Mouse (Mus musculus) hindbrain, embryonic 16.5 days (tissue): ENCODE results near the gene Slc35e3. TPM values are rescaled to one million over a fixed set of nuclear protein-coding genes. Genes with fewer than 3 reads are reported as not detected.
"Not testable (repeated sequence)": the region's sequence is repeated elsewhere in the genome, so short reads cannot be mapped to it uniquely, and the experiment has no call there.

ENCODE experiments used
- ATAC-seq: fragments of 200-750 bp; cut with Nextera tagmentation; 2 replicates; pipeline ENCODE4 v1.8.0; 2017; ENCODE audit warnings: moderate TSS enrichment, moderate library complexity
- H3K27ac ChIP-seq: fragments of 300-500 bp; sonication (generic); 2 replicates; pipeline ENCODE4 v1.5.1; 2014; ENCODE audit warnings: low read depth, mild to moderate bottlenecking, control low read depth, low read length, moderate library complexity
- H3K27me3 ChIP-seq: fragments of 300-500 bp; sonication (generic); replicated peaks from 2 replicates; pipeline ENCODE4 v1.6.1; 2014; ENCODE audit warnings: low read length; ENCODE audit not compliant: control insufficient read depth, insufficient read depth
- H3K36me3 ChIP-seq: fragments of 300-500 bp; sonication (generic); 2 replicates; pipeline ENCODE4 v1.6.1; 2014; ENCODE audit warnings: mild to moderate bottlenecking, low read length, moderate library complexity, mixed read lengths; ENCODE audit not compliant: control insufficient read depth, insufficient read depth
- H3K4me1 ChIP-seq: fragments of 300-500 bp; sonication (generic); 2 replicates; pipeline ENCODE4 v1.6.1; 2014; ENCODE audit warnings: low read depth, low read length; ENCODE audit not compliant: control insufficient read depth, insufficient read depth
- H3K4me2 ChIP-seq: fragments of 300-500 bp; sonication (generic); 2 replicates; pipeline ENCODE4 v1.6.1; 2014; ENCODE audit warnings: mild to moderate bottlenecking, low read length, control low read depth, moderate library complexity
- H3K4me3 ChIP-seq: fragments of 300-500 bp; sonication (generic); 2 replicates; pipeline ENCODE4 v1.5.1; 2014; ENCODE audit warnings: mild to moderate bottlenecking, low read length, control low read depth, moderate library complexity
- H3K9ac ChIP-seq: fragments of 300-500 bp; sonication (generic); 2 replicates; pipeline ENCODE4 v1.6.1; 2014; ENCODE audit warnings: low read depth, mild to moderate bottlenecking, control low read depth, low read length, moderate library complexity
- H3K9me3 ChIP-seq: fragments of 300-500 bp; sonication (generic); 2 replicates; pipeline ENCODE4 v1.6.1; 2014; ENCODE audit warnings: mild to moderate bottlenecking, low read length, moderate library complexity; ENCODE audit not compliant: control insufficient read depth
- WGBS: fragments of 180-500 bp; shearing (Covaris S2); extraction: QIAGEN DNeasy Blood & Tissue Kit; methylation state at CpG from one replicate; pipeline ENCODE4 v1.1.7; 2014; 5-methylcytosine and 5-hydroxymethylcytosine counted together
- polyA plus RNA-seq: library from polyadenylated mRNA; unstranded; fragments of >200 nt; fragmentation: Nextera tagmentation; extraction: Ambion mirVana; gene quantifications from 2 replicates; pipeline ENCODE4 v1.2.1, GENCODE M21; 2015

The Slc35e3 gene
- polyA plus RNA-seq, 1 experiment from 2014 or later = 27.7 TPM

- no peaks in the 10 kb centered on the region for H3K27me3 ChIP-seq
- no peak overlapping the region for H3K4me3 ChIP-seq
- peaks cover 4% of the 10 kb centered on the region; the same call in 1 of the 2 replicates for H3K36me3 ChIP-seq
- WGBS = 94% methylated on average over 7 of the region's 7 CpGs
- no peak overlapping the region for H3K27ac ChIP-seq
- H3K4me2 ChIP-seq = no peak overlapping the region
- ATAC-seq = no peak
- H3K9ac ChIP-seq = no peak overlapping the region
- H3K4me1 ChIP-seq = peaks cover 12% of the 10 kb centered on the region
- H3K9me3 ChIP-seq = no peaks in the 10 kb centered on the region
These were observed 1.5 kb upstream of the Slc35e3 start for GRCm38 (mm10) chr10:117747711-117748110.

- H3K36me3 ChIP-seq, H3K9me3 ChIP-seq, H3K27me3 ChIP-seq: not testable (repeated sequence)
- Histone ChIP-seq H3K4me2 (peak overlapping the region; percentile 49), H3K4me1 (peaks cover 12% of the 10 kb centered on the region), H3K9ac (peak overlapping the region; percentile 66), H3K27ac (0 out of 2 replicates have a peak overlapping the region, but pooled peaks have one; percentile 0), H3K4me3 (peak overlapping the region; percentile 49)
- WGBS = under 1% methylated on average over 14 of the region's 46 CpGs
- peak; percentile 74 for ATAC-seq
These were observed 432 bp downstream of the Slc35e3 start for GRCm38 (mm10) chr10:117745570-117746296.

GRCm38 (mm10) chr10:117743917-117744316 is 2.2 kb downstream of the Slc35e3 start:
- no peak for ATAC-seq
- H3K4me2 ChIP-seq = peak overlapping the region; percentile 49
- H3K4me3 ChIP-seq = no peak overlapping the region

GRCm38 (mm10) chr10:117743182-117743581 is 3.0 kb downstream of the Slc35e3 start:
- Histone ChIP-seq H3K27ac (no peak overlapping the region), H3K9ac (no peak overlapping the region), H3K4me3 (no peak overlapping the region), H3K9me3 (no peaks in the 10 kb centered on the region), H3K4me2 (no peak overlapping the region), H3K27me3 (no peaks in the 10 kb centered on the region), H3K36me3 (peaks cover 8% of the 10 kb centered on the region), H3K4me1 (peaks cover 12% of the 10 kb centered on the region)
- no peak for ATAC-seq
- WGBS = 90% methylated on average over 2 of the region's 2 CpGs

More at GRCm38 (mm10) chr10:117743917-117744316, 2.2 kb downstream of the Slc35e3 start:
- Histone ChIP-seq H3K9ac (no peak overlapping the region), H3K9me3 (no peaks in the 10 kb centered on the region), H3K4me1 (peaks cover 12% of the 10 kb centered on the region), H3K27me3 (no peaks in the 10 kb centered on the region), H3K36me3 (peaks cover 6% of the 10 kb centered on the region; the same call in 1 of the 2 replicates), H3K27ac (no peak overlapping the region)
- 91% methylated on average over 4 of the region's 4 CpGs for WGBS

- Histone ChIP-seq H3K27ac (no peak overlapping the region), H3K36me3 (peaks cover 8% of the 10 kb centered on the region), H3K4me1 (peaks cover 12% of the 10 kb centered on the region), H3K9me3 (no peaks in the 10 kb centered on the region), H3K27me3 (no peaks in the 10 kb centered on the region), H3K4me2 (no peak overlapping the region), H3K4me3 (no peak overlapping the region), H3K9ac (no peak overlapping the region)
- 94% methylated on average over 4 of the region's 4 CpGs for WGBS
- ATAC-seq = no peak
These were observed 3.5 kb downstream of the Slc35e3 start for GRCm38 (mm10) chr10:117742618-117743017.

- Histone ChIP-seq H3K27ac (no peak overlapping the region), H3K9me3 (no peaks in the 10 kb centered on the region), H3K27me3 (no peaks in the 10 kb centered on the region), H3K4me2 (no peak overlapping the region), H3K4me3 (no peak overlapping the region), H3K9ac (no peak overlapping the region), H3K36me3 (peaks cover 15% of the 10 kb centered on the region), H3K4me1 (peaks cover 12% of the 10 kb centered on the region)
- 91% methylated on average over 15 of the region's 15 CpGs for WGBS
- ATAC-seq = no peak
These were observed 4.3 kb downstream of the Slc35e3 start for GRCm38 (mm10) chr10:117741698-117742475.

GRCm38 (mm10) chr10:117740921-117741320 is 5.2 kb downstream of the Slc35e3 start:
- H3K27me3 ChIP-seq = no peaks in the 10 kb centered on the region
- no peak for ATAC-seq
- no peak overlapping the region for H3K4me3 ChIP-seq
- H3K9me3 ChIP-seq = no peaks in the 10 kb centered on the region
- H3K9ac ChIP-seq = no peak overlapping the region
- H3K4me2 ChIP-seq = no peak overlapping the region
- no peak overlapping the region for H3K27ac ChIP-seq
- peaks cover 12% of the 10 kb centered on the region for H3K4me1 ChIP-seq
- peaks cover 19% of the 10 kb centered on the region for H3K36me3 ChIP-seq
- WGBS = 88% methylated on average over 9 of the region's 9 CpGs

- H3K36me3 ChIP-seq = peaks cover 19% of the 10 kb centered on the region
- H3K27me3 ChIP-seq = no peaks in the 10 kb centered on the region
- H3K27ac ChIP-seq = no peak overlapping the region
- no peak overlapping the region for H3K4me2 ChIP-seq
- peaks cover 12% of the 10 kb centered on the region for H3K4me1 ChIP-seq
- no peaks in the 10 kb centered on the region for H3K9me3 ChIP-seq
- WGBS = 97% methylated on average over 10 of the region's 10 CpGs
- H3K4me3 ChIP-seq = no peak overlapping the region
- ATAC-seq = no peak
- H3K9ac ChIP-seq = no peak overlapping the region
These were observed 6.0 kb downstream of the Slc35e3 start for GRCm38 (mm10) chr10:117740171-117740570.

- H3K27ac ChIP-seq = no peak overlapping the region
- H3K36me3 ChIP-seq = peaks cover 19% of the 10 kb centered on the region
- H3K4me3 ChIP-seq = no peak overlapping the region
- H3K27me3 ChIP-seq = no peaks in the 10 kb centered on the region
- 94% methylated on average over 6 of the region's 6 CpGs for WGBS
- ATAC-seq = no peak
- no peak overlapping the region for H3K9ac ChIP-seq
- no peak overlapping the region for H3K4me2 ChIP-seq
- H3K4me1 ChIP-seq = peaks cover 11% of the 10 kb centered on the region
- no peaks in the 10 kb centered on the region for H3K9me3 ChIP-seq
These were observed 6.6 kb downstream of the Slc35e3 start for GRCm38 (mm10) chr10:117739648-117739948.
